Mouse (Mus musculus) midbrain, embryonic 14.5 days (tissue): ENCODE measurements around the gene Fa2h. TPM values are rescaled to one million over a fixed set of nuclear protein-coding genes. Genes with fewer than 3 reads are reported as not detected.

Source experiments
- ATAC-seq: fragments of 200-750 bp; cut with Nextera tagmentation; 2 replicates; pipeline ENCODE4 v1.8.0; 2017; ENCODE audit warnings: moderate number of reproducible peaks, moderate library complexity; ENCODE audit not compliant: low FRiP score, low TSS enrichment
- DNase-seq: peaks from one replicate; pipeline ENCODE4 v3.0.0-alpha.2; 2015
- H3K27ac ChIP-seq: fragments of 300-500 bp; sonication (generic); replicated peaks from 2 replicates; pipeline ENCODE4 v1.5.1; 2014; ENCODE audit warnings: mild to moderate bottlenecking, low read depth, low read length, moderate library complexity
- H3K27me3 ChIP-seq: fragments of 300-500 bp; sonication (generic); 2 replicates; pipeline ENCODE4 v1.6.1; 2014; ENCODE audit warnings: low read length, control low read depth, mixed read lengths; ENCODE audit not compliant: control insufficient read depth, insufficient read depth
- H3K36me3 ChIP-seq: fragments of 300-500 bp; sonication (generic); 2 replicates; pipeline ENCODE4 v1.6.1; 2014; ENCODE audit warnings: low read length, control low read depth; ENCODE audit not compliant: control insufficient read depth, insufficient read depth
- H3K4me1 ChIP-seq: fragments of 300-500 bp; sonication (generic); 2 replicates; pipeline ENCODE4 v1.6.1; 2014; ENCODE audit warnings: mild to moderate bottlenecking, antibody characterized with exemption, low read length, control low read depth; ENCODE audit not compliant: control insufficient read depth, insufficient read depth
- H3K4me2 ChIP-seq: fragments of 300-500 bp; sonication (generic); 2 replicates; pipeline ENCODE4 v1.6.1; 2014; ENCODE audit warnings: mild to moderate bottlenecking, low read length, moderate library complexity
- H3K4me3 ChIP-seq: fragments of 300-500 bp; sonication (generic); replicated peaks from 2 replicates; pipeline ENCODE4 v1.5.1; 2014; ENCODE audit warnings: low read depth, low read length
- H3K9ac ChIP-seq: fragments of 300-500 bp; sonication (generic); replicated peaks from 2 replicates; pipeline ENCODE4 v1.6.1; 2014; ENCODE audit warnings: mild to moderate bottlenecking, low read length, moderate library complexity
- H3K9me3 ChIP-seq: fragments of 300-500 bp; sonication (generic); 2 replicates; pipeline ENCODE4 v1.6.1; 2016; ENCODE audit warnings: low read length, control low read depth, mixed read lengths; ENCODE audit not compliant: control insufficient read depth
- WGBS: fragments of 180-500 bp; shearing (Covaris S2); extraction: QIAGEN DNeasy Blood & Tissue Kit; methylation state at CpG from one replicate; pipeline ENCODE4 v1.1.7; 2014; 5-methylcytosine and 5-hydroxymethylcytosine counted together
- polyA plus RNA-seq: library from polyadenylated mRNA; unstranded; fragments of >200 nt; fragmentation: Nextera tagmentation; extraction: Ambion mirVana; gene quantifications from 2 replicates; pipeline ENCODE4 v1.2.1, GENCODE M21; 2014

The Fa2h gene
- polyA plus RNA-seq, 1 experiment from 2014 or later = 0.24 TPM

- WGBS = 84% methylated on average over 8 of the region's 8 CpGs
- peak overlapping the region; percentile 3; the same call in 1 of the 2 replicates for H3K4me2 ChIP-seq
Measured at GRCm38 (mm10) chr8:111367350-111367749, 26.3 kb downstream of the Fa2h start.

GRCm38 (mm10) chr8:111366610-111367234, 26.9 kb downstream of the Fa2h start:
- H3K4me3 ChIP-seq = no peak overlapping the region
- no peaks in the 10 kb centered on the region for H3K9me3 ChIP-seq
- H3K9ac ChIP-seq = no peak overlapping the region
- peak overlapping the region; percentile 3; the same call in 1 of the 2 replicates for H3K4me2 ChIP-seq
- H3K27me3 ChIP-seq = no peaks in the 10 kb centered on the region
- 42% methylated on average over 14 of the region's 14 CpGs for WGBS
- no peaks in the 10 kb centered on the region for H3K4me1 ChIP-seq
- ATAC-seq (no peak), DNase-seq (peak; percentile 20)
- no peaks in the 10 kb centered on the region for H3K36me3 ChIP-seq
- no peak overlapping the region for H3K27ac ChIP-seq

More at GRCm38 (mm10) chr8:111367350-111367749, 26.3 kb downstream of the Fa2h start:
- Histone ChIP-seq H3K4me3 (no peak overlapping the region), H3K27me3 (no peaks in the 10 kb centered on the region), H3K36me3 (no peaks in the 10 kb centered on the region), H3K4me1 (no peaks in the 10 kb centered on the region), H3K9me3 (no peaks in the 10 kb centered on the region), H3K27ac (no peak overlapping the region), H3K9ac (no peak overlapping the region)
- no peak for ATAC-seq
- DNase-seq = no peak

- Histone ChIP-seq H3K27me3 (no peaks in the 10 kb centered on the region), H3K4me3 (no peak overlapping the region)
- 80% methylated on average over 8 of the region's 8 CpGs for WGBS
Measured at GRCm38 (mm10) chr8:111363489-111363888, 30.1 kb downstream of the Fa2h start.

GRCm38 (mm10) chr8:111360579-111361209, 32.9 kb downstream of the Fa2h start:
- WGBS = 61% methylated on average over 7 of the region's 7 CpGs

More at GRCm38 (mm10) chr8:111363489-111363888, 30.1 kb downstream of the Fa2h start:
- no peak overlapping the region for H3K9ac ChIP-seq
- H3K4me1 ChIP-seq = no peaks in the 10 kb centered on the region
- no peaks in the 10 kb centered on the region for H3K9me3 ChIP-seq
- H3K27ac ChIP-seq = no peak overlapping the region
- ATAC-seq = no peak
- DNase-seq = no peak
- H3K36me3 ChIP-seq = no peaks in the 10 kb centered on the region
- H3K4me2 ChIP-seq = no peak overlapping the region

GRCm38 (mm10) chr8:111359936-111360335, 33.7 kb downstream of the Fa2h start:
- Histone ChIP-seq H3K4me3 (no peak overlapping the region), H3K4me2 (no peak overlapping the region), H3K27ac (no peak overlapping the region), H3K27me3 (no peaks in the 10 kb centered on the region), H3K4me1 (no peaks in the 10 kb centered on the region), H3K9me3 (no peaks in the 10 kb centered on the region), H3K9ac (no peak overlapping the region), H3K36me3 (no peaks in the 10 kb centered on the region)
- DNase-seq (no peak), ATAC-seq (no peak)
- 72% methylated on average over 5 of the region's 5 CpGs for WGBS

More at GRCm38 (mm10) chr8:111360579-111361209, 32.9 kb downstream of the Fa2h start:
- H3K9me3 ChIP-seq = no peaks in the 10 kb centered on the region
- H3K4me1 ChIP-seq = no peaks in the 10 kb centered on the region
- no peak overlapping the region for H3K9ac ChIP-seq
- ATAC-seq (no peak), DNase-seq (no peak)
- H3K4me3 ChIP-seq = no peak overlapping the region
- H3K4me2 ChIP-seq = no peak overlapping the region
- no peaks in the 10 kb centered on the region for H3K27me3 ChIP-seq
- H3K36me3 ChIP-seq = no peaks in the 10 kb centered on the region
- no peak overlapping the region for H3K27ac ChIP-seq

- Histone ChIP-seq H3K9me3 (no peaks in the 10 kb centered on the region), H3K27me3 (no peaks in the 10 kb centered on the region), H3K4me2 (no peak overlapping the region), H3K9ac (no peak overlapping the region), H3K27ac (no peak overlapping the region), H3K4me1 (no peaks in the 10 kb centered on the region), H3K4me3 (no peak overlapping the region), H3K36me3 (no peaks in the 10 kb centered on the region)
- ATAC-seq (no peak), DNase-seq (no peak)
- 75% methylated on average over 1 of the region's 1 CpGs for WGBS
Measured at GRCm38 (mm10) chr8:111358905-111359304, 34.7 kb downstream of the Fa2h start.

GRCm38 (mm10) chr8:111357433-111357832, 36.2 kb downstream of the Fa2h start:
- Histone ChIP-seq H3K4me2 (no peak overlapping the region), H3K4me1 (no peaks in the 10 kb centered on the region), H3K36me3 (no peaks in the 10 kb centered on the region), H3K27ac (no peak overlapping the region), H3K27me3 (no peaks in the 10 kb centered on the region), H3K9me3 (no peaks in the 10 kb centered on the region), H3K4me3 (no peak overlapping the region), H3K9ac (no peak overlapping the region)
- 89% methylated on average over 4 of the region's 4 CpGs for WGBS
- DNase-seq (no peak), ATAC-seq (no peak)

GRCm38 (mm10) chr8:111353497-111353896, 40.1 kb downstream of the Fa2h start:
- 86% methylated on average over 9 of the region's 9 CpGs for WGBS
- H3K27ac ChIP-seq = no peak overlapping the region
- H3K4me2 ChIP-seq = no peak overlapping the region
- no peaks in the 10 kb centered on the region for H3K4me1 ChIP-seq
- DNase-seq = no peak
- no peaks in the 10 kb centered on the region for H3K9me3 ChIP-seq
- H3K27me3 ChIP-seq = no peaks in the 10 kb centered on the region
- H3K36me3 ChIP-seq = no peaks in the 10 kb centered on the region
- H3K4me3 ChIP-seq = no peak overlapping the region
- no peak overlapping the region for H3K9ac ChIP-seq
- no peak for ATAC-seq

GRCm38 (mm10) chr8:111352289-111352688, 41.3 kb downstream of the Fa2h start:
- DNase-seq (no peak), ATAC-seq (no peak)
- no peaks in the 10 kb centered on the region for H3K36me3 ChIP-seq
- no peaks in the 10 kb centered on the region for H3K27me3 ChIP-seq
- no peak overlapping the region for H3K4me3 ChIP-seq
- 90% methylated on average over 5 of the region's 5 CpGs for WGBS
- no peaks in the 10 kb centered on the region for H3K9me3 ChIP-seq
- no peak overlapping the region for H3K4me2 ChIP-seq
- H3K4me1 ChIP-seq = no peaks in the 10 kb centered on the region
- H3K27ac ChIP-seq = no peak overlapping the region
- H3K9ac ChIP-seq = no peak overlapping the region
